Mouse (Mus musculus): ENCODE measurements at regions not wholly inside any gene's neighbourhood (a gene's known extent, or its start where the extent isn't known, plus 50 kb on each side); places are given as distances from the start of the nearest gene placed in this dataset.

- WGBS: 47% methylated on average over 2 of the region's 2 CpGs
- H3K9ac ChIP-seq (ENCODE audit: low read depth, low read length): no peak overlapping the region
- DNase-seq (ENCODE audit: extremely low read depth, low read depth, low spot score): no peak
- TF ChIP-seq CTCF (IDR thresholded peaks at IDR 0.05; ENCODE audit: low read depth, low read length): no peak
- no peak for TF ChIP-seq POLR2A (IDR thresholded peaks at IDR 0.05; ENCODE audit: extremely low read depth, insufficient read depth, low read length)
- H3K4me1 ChIP-seq (ENCODE audit: control insufficient read depth, insufficient read depth, low read length): no peaks in the 10 kb centered on the region
- no peaks in the 10 kb centered on the region for H3K79me2 ChIP-seq (ENCODE audit: control insufficient read depth, insufficient read depth, low read length)
- H3K4me3 ChIP-seq (ENCODE audit: insufficient read depth, low read depth, low read length): no peak overlapping the region
- H3K36me3 ChIP-seq (ENCODE audit: control insufficient read depth, insufficient read depth, low read length): no peaks in the 10 kb centered on the region
- H3K27me3 ChIP-seq (ENCODE audit: control insufficient read depth, insufficient read depth, low read length): no peaks in the 10 kb centered on the region; the same call in 1 of the 2 replicates
- H3K27ac ChIP-seq (replicated peaks; ENCODE audit: insufficient read depth, low read depth, low read length): no peak overlapping the region
Observed at GRCm38 (mm10) chr6:112176344-112176743, 97.2 kb upstream of the Lmcd1 start.

- no peak overlapping the region for H3K9ac ChIP-seq (ENCODE audit: low read depth, low read length)
- WGBS: 89% methylated on average over 2 of the region's 2 CpGs
- no peak for DNase-seq (ENCODE audit: extremely low read depth, low read depth, low spot score)
- no peaks in the 10 kb centered on the region for H3K27me3 ChIP-seq (ENCODE audit: control insufficient read depth, insufficient read depth, low read length)
- H3K36me3 ChIP-seq (ENCODE audit: control insufficient read depth, insufficient read depth, low read length): no peaks in the 10 kb centered on the region
- H3K4me1 ChIP-seq (ENCODE audit: control insufficient read depth, insufficient read depth, low read length): no peaks in the 10 kb centered on the region
- H3K79me2 ChIP-seq (ENCODE audit: control insufficient read depth, insufficient read depth, low read length): no peaks in the 10 kb centered on the region
- no peak overlapping the region for H3K27ac ChIP-seq (replicated peaks; ENCODE audit: insufficient read depth, low read depth, low read length)
- H3K4me3 ChIP-seq (ENCODE audit: insufficient read depth, low read depth, low read length): no peak overlapping the region
- no peak for TF ChIP-seq POLR2A (IDR thresholded peaks at IDR 0.05; ENCODE audit: extremely low read depth, insufficient read depth, low read length)
- TF ChIP-seq CTCF (IDR thresholded peaks at IDR 0.05; ENCODE audit: low read depth, low read length): no peak
Observed at GRCm38 (mm10) chr6:112187636-112188035, 85.9 kb upstream of the Lmcd1 start.

DNA sequence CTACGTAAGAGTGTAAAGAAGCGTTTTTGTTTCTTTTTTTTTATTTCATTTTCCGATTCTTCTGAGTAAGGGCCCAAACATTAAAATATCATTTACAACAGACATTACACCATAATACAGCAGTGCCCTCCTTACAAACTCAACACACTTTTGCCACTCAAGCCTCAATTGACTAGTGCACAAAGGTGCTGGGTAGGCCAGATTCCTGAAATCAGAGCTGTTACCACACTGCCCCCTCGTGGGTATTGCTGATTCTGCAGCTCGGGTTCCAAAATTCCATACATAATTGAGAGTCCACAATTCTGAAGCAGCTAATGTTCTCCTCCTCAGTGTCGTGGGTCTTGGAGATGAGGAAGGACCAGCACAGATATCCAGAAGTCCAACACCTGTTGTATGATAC lies 82.5 kb upstream of the Lmcd1 start:
- DNase-seq (ENCODE audit: extremely low read depth, low read depth, low spot score): peak; percentile 21
- TF ChIP-seq CTCF (IDR thresholded peaks at IDR 0.05; ENCODE audit: low read depth, low read length): peak; percentile 59; the same call in 1 of the 2 replicates
- no peak for TF ChIP-seq POLR2A (IDR thresholded peaks at IDR 0.05; ENCODE audit: extremely low read depth, insufficient read depth, low read length)
- Histone ChIP-seq H3K27ac (replicated peaks; ENCODE audit: insufficient read depth, low read depth, low read length) (no peak overlapping the region), H3K36me3 (ENCODE audit: control insufficient read depth, insufficient read depth, low read length) (no peaks in the 10 kb centered on the region), H3K27me3 (ENCODE audit: control insufficient read depth, insufficient read depth, low read length) (no peaks in the 10 kb centered on the region), H3K79me2 (ENCODE audit: control insufficient read depth, insufficient read depth, low read length) (no peaks in the 10 kb centered on the region), H3K9ac (ENCODE audit: low read depth, low read length) (no peak overlapping the region), H3K4me3 (ENCODE audit: insufficient read depth, low read depth, low read length) (no peak overlapping the region), H3K4me1 (ENCODE audit: control insufficient read depth, insufficient read depth, low read length) (no peaks in the 10 kb centered on the region)
- 48% methylated on average over 6 of the region's 6 CpGs for WGBS

GRCm38 (mm10) chr6:112197445-112197844 lies 76.1 kb upstream of the Lmcd1 start:
- no peak overlapping the region for H3K9ac ChIP-seq (ENCODE audit: low read depth, low read length)
- WGBS: 8% methylated on average over 16 of the region's 16 CpGs
- DNase-seq (ENCODE audit: extremely low read depth, low read depth, low spot score): peak; percentile 58
- H3K4me3 ChIP-seq (ENCODE audit: insufficient read depth, low read depth, low read length): no peak overlapping the region
- no peaks in the 10 kb centered on the region for H3K4me1 ChIP-seq (ENCODE audit: control insufficient read depth, insufficient read depth, low read length)
- H3K27ac ChIP-seq (replicated peaks; ENCODE audit: insufficient read depth, low read depth, low read length): no peak overlapping the region
- no peaks in the 10 kb centered on the region for H3K36me3 ChIP-seq (ENCODE audit: control insufficient read depth, insufficient read depth, low read length)
- TF ChIP-seq POLR2A (IDR thresholded peaks at IDR 0.05; ENCODE audit: extremely low read depth, insufficient read depth, low read length) (no peak), CTCF (IDR thresholded peaks at IDR 0.05; ENCODE audit: low read depth, low read length) (peak; percentile 93)
- no peaks in the 10 kb centered on the region; the same call in 1 of the 2 replicates for H3K27me3 ChIP-seq (ENCODE audit: control insufficient read depth, insufficient read depth, low read length)
- no peaks in the 10 kb centered on the region for H3K79me2 ChIP-seq (ENCODE audit: control insufficient read depth, insufficient read depth, low read length)

- H3K9ac ChIP-seq (ENCODE audit: low read depth, low read length): no peak overlapping the region
Observed at GRCm38 (mm10) chr6:112199241-112199640, 74.3 kb upstream of the Lmcd1 start.

DNA sequence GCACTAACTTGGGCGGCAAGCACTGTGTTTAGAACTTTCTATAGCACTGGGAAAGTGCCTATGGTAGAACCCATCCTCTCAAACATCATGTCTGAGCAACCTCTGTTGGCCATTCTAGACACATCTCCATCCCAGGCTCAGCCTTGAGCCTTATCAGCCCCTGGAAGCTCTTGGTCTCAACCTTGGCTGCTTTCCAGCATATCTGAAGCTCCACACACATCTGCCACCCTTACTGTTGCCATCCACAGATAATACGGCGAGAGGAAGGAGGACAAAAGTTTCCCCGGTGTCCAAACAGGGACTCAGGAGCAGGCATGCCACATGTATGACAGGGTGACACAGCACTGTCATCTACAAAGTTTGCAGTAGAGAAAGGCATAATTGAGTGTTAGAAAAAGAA lies 71.4 kb upstream of the Lmcd1 start:
- no peak overlapping the region for H3K27ac ChIP-seq (replicated peaks; ENCODE audit: insufficient read depth, low read depth, low read length)
- no peak for DNase-seq (ENCODE audit: extremely low read depth, low read depth, low spot score)
- no peaks in the 10 kb centered on the region; the same call in 1 of the 2 replicates for H3K27me3 ChIP-seq (ENCODE audit: control insufficient read depth, insufficient read depth, low read length)
- no peaks in the 10 kb centered on the region for H3K79me2 ChIP-seq (ENCODE audit: control insufficient read depth, insufficient read depth, low read length)
- no peaks in the 10 kb centered on the region for H3K36me3 ChIP-seq (ENCODE audit: control insufficient read depth, insufficient read depth, low read length)
- no peak overlapping the region for H3K4me3 ChIP-seq (ENCODE audit: insufficient read depth, low read depth, low read length)
- no peak for TF ChIP-seq POLR2A (IDR thresholded peaks at IDR 0.05; ENCODE audit: extremely low read depth, insufficient read depth, low read length)
- TF ChIP-seq CTCF (IDR thresholded peaks at IDR 0.05; ENCODE audit: low read depth, low read length): no peak
- H3K4me1 ChIP-seq (ENCODE audit: control insufficient read depth, insufficient read depth, low read length): no peaks in the 10 kb centered on the region
- H3K9ac ChIP-seq (ENCODE audit: low read depth, low read length): no peak overlapping the region
- 67% methylated on average over 4 of the region's 4 CpGs for WGBS

More at GRCm38 (mm10) chr6:112199241-112199640, 74.3 kb upstream of the Lmcd1 start:
- DNase-seq (ENCODE audit: extremely low read depth, low read depth, low spot score): no peak
- Histone ChIP-seq H3K27me3 (ENCODE audit: control insufficient read depth, insufficient read depth, low read length) (no peaks in the 10 kb centered on the region; the same call in 1 of the 2 replicates), H3K4me3 (ENCODE audit: insufficient read depth, low read depth, low read length) (no peak overlapping the region), H3K36me3 (ENCODE audit: control insufficient read depth, insufficient read depth, low read length) (no peaks in the 10 kb centered on the region), H3K79me2 (ENCODE audit: control insufficient read depth, insufficient read depth, low read length) (no peaks in the 10 kb centered on the region), H3K4me1 (ENCODE audit: control insufficient read depth, insufficient read depth, low read length) (no peaks in the 10 kb centered on the region), H3K27ac (replicated peaks; ENCODE audit: insufficient read depth, low read depth, low read length) (no peak overlapping the region)
- TF ChIP-seq POLR2A (IDR thresholded peaks at IDR 0.05; ENCODE audit: extremely low read depth, insufficient read depth, low read length): no peak
- no peak for TF ChIP-seq CTCF (IDR thresholded peaks at IDR 0.05; ENCODE audit: low read depth, low read length)
- 75% methylated on average over 4 of the region's 4 CpGs for whole genome bisulfite sequencing
